ENCODE assay signal across 23 mouse cellular contexts in genomic region chr12:31546061-31546460, GRCm38 (mm10). TPM values are rescaled to one million over a fixed set of nuclear protein-coding genes. Genes with fewer than 3 reads are reported as not detected.
DNase-seq lines count a peak whose midpoint lies in the region; ATAC-seq and TF ChIP-seq lines count a peak whose summit lies in the region.
"Had no signal": no experiment of that assay in that cellular context is flagged by ENCODE, and none has a peak within 500 bp of the region (broad histone marks: within the 10 kb centered on the region; RNA-seq: fewer than 3 reads in every experiment).

No protein-coding gene starts in this region.

- H3K4me1 ChIP-seq in MEL (ENCODE audit: control insufficient read depth in 1 of 2, insufficient read depth in 2 of 2, low read length in 2 of 2), result peaks cover 4 to 5% of the 10 kb centered on the region in 2 experiments; a peak in 2 of 4 replicates
- peaks cover 41% of the 10 kb centered on the region for H3K4me1 ChIP-seq in limb, embryonic 10.5 days
- H3K4me1 ChIP-seq in midbrain, postnatal 0 days (ENCODE audit: insufficient read depth, low read length), result no peaks in the 10 kb centered on the region
- H3K4me1 ChIP-seq: forebrain, embryonic 13.5 days; forebrain, embryonic 15.5 days had no signal

- no peak for ATAC-seq in cerebellum, adult (ENCODE audit: insufficient number of reproducible peaks, low FRiP score, low TSS enrichment)
- no peak for ATAC-seq in midbrain, postnatal 0 days (ENCODE audit: low FRiP score)
- ATAC-seq: activated CD4-positive, CD25-positive, alpha-beta regulatory T cell, adult 4 months; forebrain, embryonic 13.5 days; forebrain, embryonic 15.5 days; forebrain, postnatal 0 days; Patski had no signal

- H3K27ac ChIP-seq in MEL (ENCODE audit: control insufficient read depth, low read depth, low read length), result no peak overlapping the region
- H3K27ac ChIP-seq in limb, embryonic 10.5 days, result peak overlapping the region; percentile 75
- no peak overlapping the region for H3K27ac ChIP-seq in midbrain, postnatal 0 days (ENCODE audit: low read depth, low read length)
- H3K27ac ChIP-seq: embryonic facial prominence, embryonic 10.5 days; embryonic facial prominence, embryonic 12.5 days; forebrain, embryonic 13.5 days; forebrain, embryonic 15.5 days had no signal

- no peak overlapping the region for H3K4me3 ChIP-seq in MEL (ENCODE audit: control insufficient read depth in 1 of 2, insufficient read depth in 1 of 2, low read depth in 2 of 2, low read length in 2 of 2)
- H3K4me3 ChIP-seq in limb, embryonic 10.5 days, result no peak overlapping the region
- H3K4me3 ChIP-seq in midbrain, postnatal 0 days (ENCODE audit: low read depth, low read length), result no peak overlapping the region
- H3K4me3 ChIP-seq: embryonic facial prominence, embryonic 10.5 days; embryonic facial prominence, embryonic 12.5 days; forebrain, embryonic 13.5 days; forebrain, embryonic 15.5 days had no signal

- TF ChIP-seq POLR2A in MEL (IDR thresholded peaks at IDR 0.05; ENCODE audit: control insufficient read depth in 1 of 2, insufficient read depth in 1 of 2, low read depth in 1 of 2, low read length in 2 of 2, poor library complexity in 1 of 2), result no peak

- TF ChIP-seq CTCF in MEL (IDR thresholded peaks at IDR 0.05 in 2 of 3, conservative IDR thresholded peaks at IDR 0.05 in 1 of 3; ENCODE audit: control insufficient read depth in 1 of 3, insufficient read depth in 1 of 3, low read depth in 2 of 3, low read length in 3 of 3, poor library complexity in 1 of 3, severe bottlenecking in 1 of 3), result no peak
- no peak for TF ChIP-seq CTCF in midbrain, postnatal 0 days (IDR thresholded peaks at IDR 0.05)

- no peaks in the 10 kb centered on the region for H3K9me3 ChIP-seq in MEL (replicated peaks; ENCODE audit: insufficient read depth, low read length)
- no peaks in the 10 kb centered on the region for H3K9me3 ChIP-seq in limb, embryonic 10.5 days (replicated peaks)
- H3K9me3 ChIP-seq in midbrain, postnatal 0 days (ENCODE audit: low read length), result no peaks in the 10 kb centered on the region
- H3K9me3 ChIP-seq: embryonic facial prominence, embryonic 10.5 days; embryonic facial prominence, embryonic 12.5 days; forebrain, embryonic 13.5 days; forebrain, embryonic 15.5 days; G1E had no signal

- DNase-seq in 416B (ENCODE audit: low read depth) (peak; percentile 39), MEL (ENCODE audit: low read depth, low spot score) (peak; percentile 41)
- no peak for DNase-seq in limb, embryonic 10.5 days (ENCODE audit: low spot score)
- DNase-seq in cerebellum, postnatal 25 days, result no peak
- no peak for DNase-seq in midbrain, postnatal 0 days (ENCODE audit: low spot score)
- DNase-seq: adrenal gland, adult 2 months; adrenal gland, postnatal 10 days; adrenal gland, postnatal 25 days; cerebellum, adult 11-12 months; cerebellum, adult 8-10 months; cerebellum, adult 9-11 months; cerebellum, postnatal 14 days; forebrain, postnatal 0 days had no signal

- H3K36me3 ChIP-seq in MEL (ENCODE audit: control insufficient read depth in 1 of 2, insufficient read depth in 2 of 2, low read length in 2 of 2), result no peaks in the 10 kb centered on the region
- H3K36me3 ChIP-seq in limb, embryonic 10.5 days, result no peaks in the 10 kb centered on the region
- H3K36me3 ChIP-seq in midbrain, postnatal 0 days (ENCODE audit: insufficient read depth, low read length), result no peaks in the 10 kb centered on the region
- H3K36me3 ChIP-seq: embryonic facial prominence, embryonic 10.5 days; embryonic facial prominence, embryonic 12.5 days; forebrain, embryonic 15.5 days; G1E had no signal

- no peak overlapping the region for H3K9ac ChIP-seq in MEL (ENCODE audit: control insufficient read depth, low read depth, low read length, poor library complexity, severe bottlenecking)
- no peak overlapping the region for H3K9ac ChIP-seq in midbrain, postnatal 0 days (replicated peaks; ENCODE audit: low read length, poor library complexity, severe bottlenecking)
- H3K9ac ChIP-seq: embryonic facial prominence, embryonic 12.5 days; forebrain, embryonic 13.5 days; forebrain, embryonic 15.5 days; forebrain, postnatal 0 days had no signal

- WGBS in limb, embryonic 10.5 days, result 80% methylated on average over 1 of the region's 1 CpGs
- 68% methylated on average over 1 of the region's 1 CpGs for WGBS in midbrain, postnatal 0 days

- TF ChIP-seq RAD21 in MEL (IDR thresholded peaks at IDR 0.05; ENCODE audit: low read depth, low read length), result no peak

- H3K27me3 ChIP-seq in MEL (ENCODE audit: control insufficient read depth in 1 of 2, insufficient read depth in 2 of 2, low read length in 2 of 2), result no peaks in the 10 kb centered on the region
- H3K27me3 ChIP-seq in limb, embryonic 10.5 days (ENCODE audit: low read depth, poor library complexity, severe bottlenecking), result no peaks in the 10 kb centered on the region
- H3K27me3 ChIP-seq in midbrain, postnatal 0 days (ENCODE audit: insufficient read depth, low read length), result no peaks in the 10 kb centered on the region
- H3K27me3 ChIP-seq: forebrain, embryonic 15.5 days had no signal

- no peak overlapping the region for H3K4me2 ChIP-seq in midbrain, postnatal 0 days (ENCODE audit: low read depth, low read length, poor library complexity, severe bottlenecking)
- H3K4me2 ChIP-seq: embryonic facial prominence, embryonic 12.5 days; forebrain, embryonic 13.5 days; forebrain, embryonic 15.5 days had no signal

- TF ChIP-seq EP300 in MEL (IDR thresholded peaks at IDR 0.05; ENCODE audit: low read depth in 1 of 2, low read length in 2 of 2), result no peak

- no peaks in the 10 kb centered on the region for H3K79me2 ChIP-seq in MEL (ENCODE audit: control insufficient read depth, insufficient read depth, low read length, poor library complexity)

TF ChIP-seq in MEL, 35 proteins besides CTCF, POLR2A, EP300 and RAD21:
- TF ChIP-seq ETS1 (IDR thresholded peaks at IDR 0.05; ENCODE audit: low read depth, low read length) (peak; percentile 64), CHD1 (IDR thresholded peaks at IDR 0.05; ENCODE audit: low read depth, low read length) (no peak), KAT2A (conservative IDR thresholded peaks at IDR 0.05; ENCODE audit: low read depth, low read length) (no peak), ZNF384 (IDR thresholded peaks at IDR 0.05; ENCODE audit: low read depth, low read length) (0 out of 2 replicates have a peak, but pooled peaks have one; percentile 11)

RNA-seq across cellular contexts. Expression of gene Slc26a4, which starts 13.7 kb away (rescaled TPM):
- total RNA-seq in MEL (2012; rRNA removed), result 0.04 TPM in 1 of 2 replicates, not detected in the other
- not detected for polyA plus RNA-seq in MEL (2012; ENCODE audit: insufficient read depth in 1 of 2, insufficient read length in 2 of 2, low read depth in 1 of 2, low replicate concordance in 2 of 2, missing spikeins in 1 of 2)
- 0.05 and 0.15 TPM in 2 replicates for polyA plus RNA-seq in limb, embryonic 10.5 days (2016; fragmentation: Nextera tagmentation; extraction: Ambion mirVana)
- total RNA-seq in midbrain, postnatal 0 days (2014; rRNA removed), result 0.05 and 0.33 TPM in 2 replicates
- polyA plus RNA-seq in midbrain, postnatal 0 days (2015; fragmentation: Nextera tagmentation; extraction: Ambion mirVana), result 0.10 TPM in 1 of 2 replicates, not detected in the other
- polyA plus RNA-seq: activated CD4-positive, CD25-positive, alpha-beta regulatory T cell, adult 4 months; C2C12; forebrain, embryonic 11.5 days; forebrain, embryonic 13.5 days; forebrain, embryonic 15.5 days; G1E had no signal

RNA-seq across cellular contexts. Expression of gene Cbll1, which starts 46.6 kb away (rescaled TPM):
- total RNA-seq in MEL (2012; rRNA removed), result 5.0 and 5.3 TPM in 2 replicates
- 10 to 100 TPM in 1 of 2 experiments, not detected in 1; 19.8 TPM for polyA plus RNA-seq in MEL (2012; ENCODE audit: insufficient read depth in 1 of 2, insufficient read length in 2 of 2, low read depth in 1 of 2, low replicate concordance in 2 of 2, missing spikeins in 1 of 2)
- 17.1 and 18.7 TPM in 2 replicates for polyA plus RNA-seq in limb, embryonic 10.5 days (2016; fragmentation: Nextera tagmentation; extraction: Ambion mirVana)
- total RNA-seq in midbrain, postnatal 0 days (2014; rRNA removed), result 19.5 and 25.2 TPM in 2 replicates
- polyA plus RNA-seq in midbrain, postnatal 0 days (2015; fragmentation: Nextera tagmentation; extraction: Ambion mirVana), result 17.4 and 17.7 TPM in 2 replicates

Comparison
In these comparisons a context has a peak if more than half of its experiments do, and no peak if none do; other contexts are left out.
1. DNase-seq: peak in 416B (single experiment) and MEL (single experiment); none in limb, embryonic 10.5 days (single experiment), cerebellum, postnatal 25 days (0 of 2) and midbrain, postnatal 0 days (single experiment).